Mouse (Mus musculus) lung, adult 2 months (tissue): Measurements from ENCODE around the gene Pbp2.

Source experiments
- CTCF ChIP-seq: fragments of 200-500 bp; IDR thresholded peaks from 2 replicates; pipeline ENCODE4 v1.5.1; 2011; ENCODE audit warnings: mild to moderate bottlenecking, low read length, control low read depth; ENCODE audit not compliant: insufficient read depth
- POLR2A ChIP-seq: fragments of 200-500 bp; IDR thresholded peaks from 2 replicates; pipeline ENCODE4 v1.6.1; 2011; ENCODE audit warnings: low read depth, mild to moderate bottlenecking, control low read depth, low read length, borderline replicate concordance; ENCODE audit errors: extremely low read depth

DNA sequence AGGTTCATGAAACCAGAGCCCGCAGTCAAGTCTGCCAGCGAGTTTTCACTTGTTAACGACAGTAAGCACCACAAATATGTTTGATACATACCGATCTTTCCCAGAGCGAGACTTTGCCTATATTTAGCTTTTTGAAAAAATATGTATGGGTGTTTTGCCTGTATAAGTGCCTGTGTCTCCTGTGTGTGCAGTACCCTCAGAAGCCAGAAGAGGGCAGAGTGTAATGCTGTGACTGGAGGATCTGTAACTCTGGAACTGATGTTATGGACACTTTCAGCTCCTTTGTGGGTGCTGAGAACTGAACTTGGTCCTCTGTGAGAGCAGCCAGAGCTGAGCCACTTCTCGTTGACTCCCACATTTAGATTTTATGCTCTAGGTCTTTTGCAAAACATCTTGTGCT lies 46.1 kb downstream of the Pbp2 start:
- TF ChIP-seq POLR2A (no peak), CTCF (no peak)
